Mouse (Mus musculus) cortical plate, adult 2 months (tissue): Measurements from ENCODE around the gene Sphkap. TPM values are rescaled to one million over a fixed set of nuclear protein-coding genes. Genes with fewer than 3 reads are reported as not detected.

ENCODE experiments used
- H3K27ac ChIP-seq: fragments of 200-500 bp; 2 replicates; pipeline ENCODE4 v1.5.1; 2012; ENCODE audit warnings: low read length, control low read depth, inconsistent platforms; ENCODE audit not compliant: insufficient read depth
- H3K4me1 ChIP-seq: fragments of 200-500 bp; 2 replicates; pipeline ENCODE4 v1.6.1; 2011; ENCODE audit warnings: low read length; ENCODE audit not compliant: control insufficient read depth, insufficient read depth
- H3K4me3 ChIP-seq: fragments of 200-500 bp; 2 replicates; pipeline ENCODE4 v1.5.1; 2011; ENCODE audit warnings: mild to moderate bottlenecking, low read length, control low read depth; ENCODE audit not compliant: insufficient read depth
- CTCF ChIP-seq: fragments of 200-500 bp; IDR thresholded peaks from 2 replicates; pipeline ENCODE4 v1.5.1; 2011; ENCODE audit warnings: mild to moderate bottlenecking, control low read depth, low read length; ENCODE audit not compliant: insufficient read depth; ENCODE audit errors: extremely low read depth
- POLR2A ChIP-seq: fragments of 200-500 bp; IDR thresholded peaks from 2 replicates; pipeline ENCODE4 v1.6.1; 2011; ENCODE audit warnings: mild to moderate bottlenecking, low read length, control low read depth; ENCODE audit not compliant: insufficient read depth; ENCODE audit errors: extremely low read depth
- polyA plus RNA-seq: library from polyadenylated mRNA; depleted of rRNA; stranded (reverse); fragments of >200 nt; gene quantifications from 2 replicates; pipeline ENCODE4 v1.2.3, GENCODE M21; 2012; rRNA removed

Gene Sphkap
- polyA plus RNA-seq, 1 experiment: 46.6 TPM

GRCm38 (mm10) chr1:83218260-83218659 is 189.7 kb downstream of the Sphkap start:
- TF ChIP-seq CTCF (peak; percentile 45; the same call in 1 of the 2 replicates), POLR2A (no peak)
- H3K27ac ChIP-seq: no peak overlapping the region
- H3K4me1 ChIP-seq: no peaks in the 10 kb centered on the region
- no peak overlapping the region for H3K4me3 ChIP-seq

GRCm38 (mm10) chr1:83209981-83210380 is 198.0 kb downstream of the Sphkap start:
- H3K27ac ChIP-seq: no peak overlapping the region
- H3K4me3 ChIP-seq: no peak overlapping the region
- no peaks in the 10 kb centered on the region for H3K4me1 ChIP-seq
- TF ChIP-seq POLR2A (no peak), CTCF (no peak)

Other genes with a start within 250 kb of the Sphkap start
- gene Daw1, start 248.4 kb downstream of the Sphkap start, polyA plus RNA-seq: 0.30 and 0.56 TPM in 2 replicates